Mouse (Mus musculus): ENCODE results near the gene Mapkapk3. TPM values are rescaled to one million over a fixed set of nuclear protein-coding genes. Genes with fewer than 3 reads are reported as not detected.

Gene Mapkapk3
- polyA plus RNA-seq, 1 experiment from 2014 or later: 2.1 TPM

DNA sequence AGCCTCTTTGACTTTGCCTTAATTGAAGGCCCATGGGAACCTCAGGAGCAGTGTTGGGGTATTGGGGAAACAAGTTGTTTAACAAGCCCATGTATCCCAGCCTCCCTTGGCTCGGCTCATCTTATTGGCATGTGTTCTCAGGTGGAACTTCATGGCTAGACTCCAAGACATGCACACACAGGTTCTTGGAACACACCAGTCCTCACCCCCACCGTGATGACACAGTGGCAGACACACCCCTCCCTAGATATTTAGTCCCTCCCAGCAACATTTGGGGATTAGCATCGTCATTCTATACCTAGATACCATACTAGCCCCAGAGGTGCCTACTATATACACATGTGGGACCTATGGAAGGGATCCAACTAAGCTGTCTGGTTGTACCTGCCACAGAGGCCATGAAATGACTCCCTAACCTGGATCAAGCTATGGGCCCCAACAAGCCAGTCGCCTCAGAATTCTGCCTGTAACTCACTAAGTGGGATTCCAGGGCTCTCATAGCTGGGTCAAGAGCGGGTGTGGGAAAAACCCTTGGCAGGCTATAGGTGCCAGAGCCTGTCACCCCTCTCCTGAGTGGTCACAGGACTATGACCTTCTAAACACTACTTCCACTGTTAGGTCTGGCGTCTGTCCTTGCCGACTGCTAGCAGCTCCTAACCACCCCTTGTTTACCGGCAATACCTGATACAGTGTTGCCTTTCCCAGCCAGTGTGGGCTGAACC lies 8.5 kb upstream of the Mapkapk3 start:
- WGBS: 87% methylated on average over 8 of the region's 8 CpGs
- ATAC-seq (ENCODE audit: low read depth): no peak
- H3K4me2 ChIP-seq (ENCODE audit: low read depth, low read length): no peak overlapping the region

GRCm38 (mm10) chr9:107297658-107298057 lies 8.0 kb upstream of the Mapkapk3 start:
- WGBS: 93% methylated on average over 4 of the region's 4 CpGs

More for the DNA sequence above, 8.5 kb upstream of the Mapkapk3 start:
- Histone ChIP-seq H3K4me1 (ENCODE audit: control insufficient read depth, insufficient read depth, low read length) (peaks cover 5% of the 10 kb centered on the region; the same call in 1 of the 2 replicates), H3K27ac (ENCODE audit: low read depth, low read length) (no peak overlapping the region), H3K9me3 (ENCODE audit: control insufficient read depth, low read length) (no peaks in the 10 kb centered on the region), H3K27me3 (ENCODE audit: control insufficient read depth, insufficient read depth, low read length) (no peaks in the 10 kb centered on the region), H3K9ac (replicated peaks; ENCODE audit: low read depth, low read length) (no peak overlapping the region), H3K36me3 (ENCODE audit: control insufficient read depth, insufficient read depth, low read length) (peaks cover 5% of the 10 kb centered on the region; the same call in 1 of the 2 replicates), H3K4me3 (ENCODE audit: low read depth, low read length) (no peak overlapping the region)

DNA sequence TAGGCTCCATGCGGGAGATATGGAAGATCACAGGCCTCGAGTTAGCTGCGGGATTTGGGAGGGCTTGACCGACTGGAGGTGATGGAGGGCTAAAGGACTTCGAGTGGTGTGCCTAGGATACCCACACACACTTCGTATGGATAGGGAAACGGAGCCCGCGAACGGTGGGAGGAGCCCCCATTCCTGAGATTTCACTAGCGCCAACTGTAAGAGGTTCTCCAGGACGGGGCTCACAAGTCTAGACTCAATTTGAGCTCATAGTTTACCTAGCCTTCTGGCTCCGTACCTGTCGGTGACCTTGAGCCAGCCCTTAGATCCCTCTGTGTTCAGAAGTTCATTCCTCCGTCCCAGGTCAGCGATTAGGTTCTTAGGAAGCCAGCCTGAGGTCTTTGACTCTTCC lies 7.4 kb upstream of the Mapkapk3 start:
- H3K27ac ChIP-seq (ENCODE audit: low read depth, low read length): no peak overlapping the region
- H3K4me3 ChIP-seq (ENCODE audit: low read depth, low read length): peak overlapping the region; percentile 73
- H3K9ac ChIP-seq (replicated peaks; ENCODE audit: low read depth, low read length): peak overlapping the region; percentile 69
- peak overlapping the region; percentile 89 for H3K4me2 ChIP-seq (ENCODE audit: low read depth, low read length)
- no peaks in the 10 kb centered on the region for H3K9me3 ChIP-seq (ENCODE audit: control insufficient read depth, low read length)
- H3K4me1 ChIP-seq (ENCODE audit: control insufficient read depth, insufficient read depth, low read length): peaks cover 5% of the 10 kb centered on the region; the same call in 1 of the 2 replicates
- 17% methylated on average over 16 of the region's 16 CpGs for WGBS
- peaks cover 5% of the 10 kb centered on the region; the same call in 1 of the 2 replicates for H3K36me3 ChIP-seq (ENCODE audit: control insufficient read depth, insufficient read depth, low read length)
- H3K27me3 ChIP-seq (ENCODE audit: control insufficient read depth, insufficient read depth, low read length): no peaks in the 10 kb centered on the region
- ATAC-seq (ENCODE audit: low read depth): peak; percentile 25; the same call in 1 of the 2 replicates

More at GRCm38 (mm10) chr9:107297658-107298057, 8.0 kb upstream of the Mapkapk3 start:
- H3K27me3 ChIP-seq (ENCODE audit: control insufficient read depth, insufficient read depth, low read length): no peaks in the 10 kb centered on the region
- peaks cover 5% of the 10 kb centered on the region; the same call in 1 of the 2 replicates for H3K4me1 ChIP-seq (ENCODE audit: control insufficient read depth, insufficient read depth, low read length)
- H3K4me3 ChIP-seq (ENCODE audit: low read depth, low read length): peak overlapping the region; percentile 73
- H3K36me3 ChIP-seq (ENCODE audit: control insufficient read depth, insufficient read depth, low read length): peaks cover 5% of the 10 kb centered on the region; the same call in 1 of the 2 replicates
- no peak overlapping the region for H3K9ac ChIP-seq (replicated peaks; ENCODE audit: low read depth, low read length)
- no peaks in the 10 kb centered on the region for H3K9me3 ChIP-seq (ENCODE audit: control insufficient read depth, low read length)
- H3K4me2 ChIP-seq (ENCODE audit: low read depth, low read length): peak overlapping the region; percentile 89
- ATAC-seq (ENCODE audit: low read depth): no peak
- no peak overlapping the region for H3K27ac ChIP-seq (ENCODE audit: low read depth, low read length)

DNA sequence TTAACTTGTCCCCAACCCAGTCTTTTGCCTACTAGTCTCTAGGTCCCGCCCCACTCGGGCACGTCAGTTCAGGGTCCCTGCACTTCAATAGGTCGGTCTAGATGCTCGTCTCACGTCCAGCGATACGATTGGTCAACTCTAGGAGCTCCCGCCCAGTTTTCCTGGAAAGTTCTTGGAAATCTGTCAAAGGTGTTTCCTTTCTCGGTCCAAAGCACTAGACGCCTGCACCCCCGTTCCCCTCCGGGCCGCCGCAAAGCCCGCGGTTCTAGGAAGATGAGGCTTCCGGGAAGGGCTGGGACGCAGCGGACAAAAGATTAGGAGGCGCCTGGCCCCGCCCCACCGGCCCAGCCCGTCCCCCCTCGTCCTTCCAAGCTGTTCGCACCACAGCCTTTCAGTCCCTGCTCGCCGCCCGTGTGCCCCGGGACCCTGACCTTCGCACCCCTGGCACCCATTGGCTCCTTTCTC lies 6.9 kb upstream of the Mapkapk3 start:
- H3K36me3 ChIP-seq (ENCODE audit: control insufficient read depth, insufficient read depth, low read length): peaks cover 5% of the 10 kb centered on the region; the same call in 1 of the 2 replicates
- H3K4me1 ChIP-seq (ENCODE audit: control insufficient read depth, insufficient read depth, low read length): peaks cover 5% of the 10 kb centered on the region; the same call in 1 of the 2 replicates
- no peak overlapping the region for H3K27ac ChIP-seq (ENCODE audit: low read depth, low read length)
- peak; percentile 98 for ATAC-seq (ENCODE audit: low read depth)
- H3K27me3 ChIP-seq (ENCODE audit: control insufficient read depth, insufficient read depth, low read length): no peaks in the 10 kb centered on the region
- under 1% methylated on average over 31 of the region's 31 CpGs for WGBS
- H3K4me2 ChIP-seq (ENCODE audit: low read depth, low read length): peak overlapping the region; percentile 89
- H3K4me3 ChIP-seq (ENCODE audit: low read depth, low read length): peak overlapping the region; percentile 73
- H3K9me3 ChIP-seq (ENCODE audit: control insufficient read depth, low read length): no peaks in the 10 kb centered on the region
- H3K9ac ChIP-seq (replicated peaks; ENCODE audit: low read depth, low read length): peak overlapping the region; percentile 69

- peak overlapping the region; percentile 73 for H3K4me3 ChIP-seq (ENCODE audit: low read depth, low read length)
- H3K4me1 ChIP-seq (ENCODE audit: control insufficient read depth, insufficient read depth, low read length): peaks cover 5% of the 10 kb centered on the region; the same call in 1 of the 2 replicates
- H3K9ac ChIP-seq (replicated peaks; ENCODE audit: low read depth, low read length): peak overlapping the region; percentile 69; the same call in 1 of the 2 replicates
- no peaks in the 10 kb centered on the region for H3K27me3 ChIP-seq (ENCODE audit: control insufficient read depth, insufficient read depth, low read length)
- peak; percentile 35; the same call in 1 of the 2 replicates for ATAC-seq (ENCODE audit: low read depth)
- WGBS: 12% methylated on average over 14 of the region's 14 CpGs
- H3K4me2 ChIP-seq (ENCODE audit: low read depth, low read length): peak overlapping the region; percentile 89
- H3K9me3 ChIP-seq (ENCODE audit: control insufficient read depth, low read length): no peaks in the 10 kb centered on the region
- no peak overlapping the region for H3K27ac ChIP-seq (ENCODE audit: low read depth, low read length)
- peaks cover 5% of the 10 kb centered on the region; the same call in 1 of the 2 replicates for H3K36me3 ChIP-seq (ENCODE audit: control insufficient read depth, insufficient read depth, low read length)
Observed at GRCm38 (mm10) chr9:107296041-107296440, 6.4 kb upstream of the Mapkapk3 start.

- Histone ChIP-seq H3K4me1 (ENCODE audit: control insufficient read depth, insufficient read depth, low read length) (peaks cover 5% of the 10 kb centered on the region; the same call in 1 of the 2 replicates), H3K27ac (ENCODE audit: low read depth, low read length) (no peak within 1 kb of the TSS), H3K4me2 (ENCODE audit: low read depth, low read length) (peak within 1 kb of the TSS; percentile 89), H3K9ac (replicated peaks; ENCODE audit: low read depth, low read length) (peak within 1 kb of the TSS; percentile 69), H3K36me3 (ENCODE audit: control insufficient read depth, insufficient read depth, low read length) (peaks cover 3% of the 10 kb centered on the region; the same call in 1 of the 2 replicates), H3K4me3 (ENCODE audit: low read depth, low read length) (peak within 1 kb of the TSS; percentile 73), H3K27me3 (ENCODE audit: control insufficient read depth, insufficient read depth, low read length) (no peaks in the 10 kb centered on the region), H3K9me3 (ENCODE audit: control insufficient read depth, low read length) (no peaks in the 10 kb centered on the region)
- ATAC-seq (ENCODE audit: low read depth): no peak
Observed at GRCm38 (mm10) chr9:107296016-107296040, 6.2 kb upstream of the Mapkapk3 start, which contains the start of gene Cish. Cish (plus strand) TSS chr9:107296026.

DNA sequence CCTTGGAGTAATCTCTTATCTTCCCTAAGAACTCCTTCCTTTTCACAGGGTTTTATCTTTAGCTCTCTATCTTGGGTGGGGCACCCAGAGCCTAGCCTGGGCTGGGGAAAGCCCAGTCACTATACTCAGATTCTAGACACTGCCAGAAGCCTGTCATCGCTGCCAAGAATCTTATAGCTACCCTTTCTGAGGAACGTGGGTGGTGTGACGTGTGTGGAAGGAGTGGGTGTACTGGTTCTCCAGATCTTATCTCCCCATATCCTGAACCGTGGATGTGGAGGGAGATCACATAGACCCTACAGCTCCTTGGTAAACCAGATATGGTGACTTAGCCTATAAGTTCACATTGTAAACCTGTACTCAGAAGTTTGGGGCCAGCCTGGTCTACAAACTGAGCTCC lies 5.9 kb upstream of the Mapkapk3 start:
- WGBS: 87% methylated on average over 4 of the region's 4 CpGs
- 0 out of 2 replicates have a peak, but pooled peaks cover under 1% of the 10 kb centered on the region for H3K36me3 ChIP-seq (ENCODE audit: control insufficient read depth, insufficient read depth, low read length)
- H3K27ac ChIP-seq (ENCODE audit: low read depth, low read length): no peak overlapping the region
- no peak overlapping the region for H3K4me2 ChIP-seq (ENCODE audit: low read depth, low read length)
- no peak for ATAC-seq (ENCODE audit: low read depth)
- no peak overlapping the region for H3K4me3 ChIP-seq (ENCODE audit: low read depth, low read length)
- no peaks in the 10 kb centered on the region for H3K9me3 ChIP-seq (ENCODE audit: control insufficient read depth, low read length)
- no peak overlapping the region for H3K9ac ChIP-seq (replicated peaks; ENCODE audit: low read depth, low read length)
- H3K27me3 ChIP-seq (ENCODE audit: control insufficient read depth, insufficient read depth, low read length): no peaks in the 10 kb centered on the region
- peaks cover 5% of the 10 kb centered on the region; the same call in 1 of the 2 replicates for H3K4me1 ChIP-seq (ENCODE audit: control insufficient read depth, insufficient read depth, low read length)

GRCm38 (mm10) chr9:107294249-107294648 lies 4.6 kb upstream of the Mapkapk3 start:
- Histone ChIP-seq H3K4me3 (ENCODE audit: low read depth, low read length) (no peak overlapping the region), H3K4me1 (ENCODE audit: control insufficient read depth, insufficient read depth, low read length) (peaks cover 9% of the 10 kb centered on the region; the same call in 1 of the 2 replicates), H3K4me2 (ENCODE audit: low read depth, low read length) (no peak overlapping the region), H3K36me3 (ENCODE audit: control insufficient read depth, insufficient read depth, low read length) (no peaks in the 10 kb centered on the region), H3K9me3 (ENCODE audit: control insufficient read depth, low read length) (no peaks in the 10 kb centered on the region), H3K27ac (ENCODE audit: low read depth, low read length) (no peak overlapping the region), H3K9ac (replicated peaks; ENCODE audit: low read depth, low read length) (no peak overlapping the region), H3K27me3 (ENCODE audit: control insufficient read depth, insufficient read depth, low read length) (no peaks in the 10 kb centered on the region; the same call in 1 of the 2 replicates)
- ATAC-seq (ENCODE audit: low read depth): no peak
- 4% methylated on average over 6 of the region's 6 CpGs for WGBS

DNA sequence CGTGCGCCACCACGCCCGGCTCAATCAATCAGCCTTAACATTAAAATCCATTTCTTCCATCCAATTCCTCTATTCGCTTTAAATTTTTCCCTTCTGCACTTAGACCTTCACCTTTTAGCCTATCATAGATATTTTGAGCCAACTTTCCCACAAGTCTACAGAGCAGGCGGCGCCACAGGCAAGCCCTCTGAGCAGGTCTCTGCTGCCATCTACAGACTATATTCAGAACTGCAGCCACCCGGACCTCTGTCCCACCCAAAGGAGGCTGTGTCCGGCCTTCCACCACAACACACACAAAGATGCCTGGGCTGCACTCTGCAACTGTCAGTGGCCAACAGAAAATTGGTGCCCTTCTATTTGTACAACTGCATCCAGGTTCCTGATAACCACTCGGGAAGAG lies 1.2 kb upstream of the Mapkapk3 start:
- H3K4me1 ChIP-seq (ENCODE audit: control insufficient read depth, insufficient read depth, low read length): peaks cover 5% of the 10 kb centered on the region; the same call in 1 of the 2 replicates
- H3K36me3 ChIP-seq (ENCODE audit: control insufficient read depth, insufficient read depth, low read length): no peaks in the 10 kb centered on the region
- no peak overlapping the region for H3K27ac ChIP-seq (ENCODE audit: low read depth, low read length)
- no peak overlapping the region for H3K4me2 ChIP-seq (ENCODE audit: low read depth, low read length)
- H3K9me3 ChIP-seq (ENCODE audit: control insufficient read depth, low read length): no peaks in the 10 kb centered on the region
- H3K4me3 ChIP-seq (ENCODE audit: low read depth, low read length): no peak overlapping the region
- no peak overlapping the region for H3K9ac ChIP-seq (replicated peaks; ENCODE audit: low read depth, low read length)
- 32% methylated on average over 10 of the region's 10 CpGs for WGBS
- H3K27me3 ChIP-seq (ENCODE audit: control insufficient read depth, insufficient read depth, low read length): peaks cover 2% of the 10 kb centered on the region; the same call in 1 of the 2 replicates
- ATAC-seq (ENCODE audit: low read depth): peak; percentile 33; the same call in 1 of the 2 replicates

Data from neural tube, embryonic 14.5 days (tissue).